Mouse (Mus musculus) lung, adult 2 months (tissue): Measurements from ENCODE around the gene Tap1. TPM values are rescaled to one million over a fixed set of nuclear protein-coding genes. Genes with fewer than 3 reads are reported as not detected.

Experiments used
- DNase-seq: peaks from one replicate; pipeline ENCODE4 v3.0.0; 2022
- H3K4me1 ChIP-seq: fragments of 200-500 bp; 2 replicates; pipeline ENCODE4 v1.6.1; 2011; ENCODE audit warnings: low read length; ENCODE audit not compliant: control insufficient read depth, insufficient read depth
- H3K4me3 ChIP-seq: fragments of 200-500 bp; replicated peaks from 2 replicates; pipeline ENCODE3; 2011; ENCODE audit warnings: low read depth, mild to moderate bottlenecking, control low read depth, low read length; ENCODE audit errors: extremely low read depth
- CTCF ChIP-seq: fragments of 200-500 bp; IDR thresholded peaks from 2 replicates; pipeline ENCODE4 v1.5.1; 2011; ENCODE audit warnings: mild to moderate bottlenecking, low read length, control low read depth; ENCODE audit not compliant: insufficient read depth
- POLR2A ChIP-seq: fragments of 200-500 bp; IDR thresholded peaks from 2 replicates; pipeline ENCODE4 v1.6.1; 2011; ENCODE audit warnings: low read depth, mild to moderate bottlenecking, control low read depth, low read length, borderline replicate concordance; ENCODE audit errors: extremely low read depth
- WGBS: fragments of 180-500 bp; shearing (Covaris S2); methylation state at CpG from one replicate; pipeline ENCODE4 v1.1.7; 2018; 5-methylcytosine and 5-hydroxymethylcytosine counted together
- polyA plus RNA-seq: library from polyadenylated mRNA; depleted of rRNA; stranded (reverse); fragments of >200 nt; gene quantifications from 2 replicates; pipeline ENCODE4 v1.2.3, GENCODE M21; 2012

Tap1 gene
- polyA plus RNA-seq, 1 experiment: 45.1 TPM

DNA sequence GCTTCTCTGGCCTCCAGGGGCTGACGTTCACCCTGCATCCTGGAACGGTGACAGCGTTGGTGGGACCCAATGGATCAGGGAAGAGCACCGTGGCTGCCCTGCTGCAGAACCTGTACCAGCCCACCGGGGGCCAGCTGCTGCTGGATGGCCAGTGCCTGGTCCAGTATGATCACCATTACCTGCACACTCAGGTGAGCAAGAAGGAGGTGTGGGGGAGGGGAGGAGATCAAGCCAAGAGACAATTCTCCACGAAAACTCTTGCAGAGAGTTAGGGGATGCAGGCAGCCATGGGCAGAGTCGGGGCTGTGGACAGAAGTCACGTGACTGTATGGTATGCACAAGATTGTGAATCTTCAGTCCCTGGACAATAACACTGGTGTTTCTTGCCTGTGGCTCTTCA is 6.1 kb downstream of the Tap1 start:
- DNase-seq: no peak
- Histone ChIP-seq H3K4me3 (no peak overlapping the region), H3K4me1 (peaks cover 5% of the 10 kb centered on the region; the same call in 1 of the 2 replicates)
- WGBS: 64% methylated on average over 8 of the region's 8 CpGs
- TF ChIP-seq CTCF (no peak), POLR2A (no peak)

DNA sequence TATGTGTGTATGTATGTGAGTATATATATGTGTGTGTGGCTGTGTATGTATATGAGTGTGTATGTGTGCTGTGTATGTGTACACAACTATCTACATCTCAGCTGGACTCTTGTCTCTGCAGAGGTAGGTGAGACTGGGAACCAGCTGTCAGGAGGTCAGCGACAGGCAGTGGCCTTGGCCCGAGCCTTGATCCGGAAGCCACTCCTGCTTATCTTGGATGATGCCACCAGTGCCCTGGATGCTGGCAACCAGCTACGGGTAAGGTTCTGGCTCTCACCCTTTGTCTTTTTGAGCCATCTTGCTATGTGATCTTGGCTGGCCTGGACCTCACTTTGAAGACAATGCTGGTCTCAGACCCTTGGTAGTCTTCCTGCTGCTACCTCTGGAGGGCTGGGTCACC is 7.4 kb downstream of the Tap1 start:
- DNase-seq: no peak
- Histone ChIP-seq H3K4me3 (no peak overlapping the region), H3K4me1 (peaks cover 3% of the 10 kb centered on the region)
- TF ChIP-seq CTCF (no peak), POLR2A (no peak)
- 83% methylated on average over 4 of the region's 4 CpGs for WGBS

DNA sequence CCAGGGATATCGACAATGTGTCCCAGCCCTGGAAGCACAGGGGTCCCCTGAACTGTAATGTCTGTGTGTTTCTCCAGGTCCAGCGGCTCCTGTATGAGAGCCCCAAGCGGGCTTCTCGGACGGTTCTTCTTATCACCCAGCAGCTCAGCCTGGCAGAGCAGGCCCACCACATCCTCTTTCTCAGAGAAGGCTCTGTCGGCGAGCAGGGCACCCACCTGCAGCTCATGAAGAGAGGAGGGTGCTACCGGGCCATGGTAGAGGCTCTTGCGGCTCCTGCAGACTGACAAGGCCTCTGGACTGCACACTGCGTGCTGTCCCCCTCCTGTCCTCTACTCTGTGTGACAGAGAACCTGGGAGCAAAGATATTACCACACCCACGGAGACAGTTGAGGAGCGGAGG is 9.1 kb downstream of the Tap1 start:
- Histone ChIP-seq H3K4me3 (no peak overlapping the region), H3K4me1 (peaks cover 3% of the 10 kb centered on the region)
- no peak for DNase-seq
- 70% methylated on average over 12 of the region's 12 CpGs for WGBS
- TF ChIP-seq POLR2A: no peak
- no peak for TF ChIP-seq CTCF

DNA sequence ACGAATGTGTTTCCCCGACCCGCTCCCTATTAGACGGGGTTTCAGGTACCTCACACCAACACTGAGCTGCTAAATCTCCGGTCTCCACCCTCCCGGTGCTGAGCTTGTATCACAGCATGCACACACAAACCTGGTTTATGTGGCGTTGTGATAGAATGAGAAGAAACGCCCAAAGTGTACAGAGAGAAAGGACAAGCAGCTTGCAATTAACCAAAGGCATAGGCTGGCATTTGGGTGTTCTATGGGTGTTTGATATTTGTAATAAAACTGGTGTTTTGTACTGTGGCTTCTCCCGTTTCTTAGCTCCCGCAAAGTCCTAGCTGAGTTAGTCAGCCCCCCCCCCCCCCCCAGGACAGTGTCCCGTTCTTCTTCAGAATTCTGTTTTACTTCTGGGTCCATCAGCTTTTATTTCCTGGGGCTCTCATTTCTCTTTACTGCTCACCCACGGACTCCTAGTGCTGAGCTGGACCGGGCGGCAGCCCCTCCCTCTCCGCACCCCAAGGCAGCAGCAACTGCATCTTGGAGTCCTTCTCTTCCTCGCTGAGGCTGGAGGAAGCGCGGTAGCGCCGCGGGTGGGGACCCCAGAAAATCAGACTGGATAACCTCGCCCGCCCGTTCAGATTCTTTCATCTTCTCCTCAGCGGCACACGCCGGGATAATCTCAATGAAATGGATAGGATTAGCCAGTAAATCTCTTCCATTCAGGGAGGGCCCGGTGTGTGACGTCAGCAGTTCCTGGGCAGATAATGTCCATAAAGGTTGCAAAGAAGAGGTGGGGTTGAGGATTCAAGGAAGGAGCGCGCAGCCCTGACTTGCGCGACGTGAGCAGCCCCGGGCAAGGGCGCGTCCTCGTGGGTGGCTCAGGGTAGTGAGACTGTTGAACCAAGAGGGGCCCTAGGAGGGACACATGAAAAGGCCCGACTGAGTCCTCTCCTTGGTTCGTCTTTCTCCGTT is 9.9 kb downstream of the Tap1 start, which contains the start of gene Psmb8:
Gene Psmb8 (plus strand): TSS at position 781 of the 954 bp plus-strand sequence.
- H3K4me3 ChIP-seq: peak within 1 kb of the TSS; percentile 90
- peak; percentile 64; the same call in 1 of the 2 replicates for TF ChIP-seq POLR2A
- no peak for TF ChIP-seq CTCF
- peak; percentile 91 for DNase-seq

DNA sequence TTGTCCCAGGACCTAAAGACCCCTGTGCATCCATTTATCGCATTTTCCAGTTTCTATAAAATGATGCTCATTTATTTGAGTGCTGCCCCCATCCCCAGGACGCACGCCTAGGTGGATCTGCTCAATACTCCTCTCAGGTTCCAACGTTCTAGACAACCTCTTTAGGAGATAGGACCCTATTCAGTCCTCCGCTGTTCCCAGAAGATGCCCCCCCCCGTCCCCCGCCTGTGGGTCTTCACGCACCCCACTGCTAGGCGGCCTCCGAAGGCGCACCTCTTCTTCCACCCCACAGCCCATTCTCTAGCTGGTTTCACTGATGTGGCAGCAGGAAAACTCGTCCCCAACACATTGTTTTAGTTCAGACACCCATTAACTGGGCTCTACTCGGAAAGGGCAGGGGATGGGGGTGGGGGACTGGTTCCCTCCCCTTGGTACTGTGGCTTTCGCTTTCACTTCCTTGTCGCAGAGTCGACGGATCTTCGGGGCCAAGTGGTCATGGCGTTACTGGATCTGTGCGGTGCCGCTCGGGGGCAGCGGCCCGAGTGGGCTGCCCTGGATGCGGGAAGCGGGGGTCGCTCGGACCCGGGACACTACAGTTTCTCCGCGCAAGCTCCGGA is 10.7 kb downstream of the Tap1 start:
- no peak for TF ChIP-seq CTCF
- peak; percentile 92; the same call in 1 of the 2 replicates for TF ChIP-seq POLR2A
- DNase-seq: peak; percentile 68
- Histone ChIP-seq H3K4me3 (peak overlapping the region; percentile 90), H3K4me1 (peaks cover 3% of the 10 kb centered on the region)
- WGBS: under 1% methylated on average over 32 of the region's 32 CpGs

More for the DNA sequence above, 9.9 kb downstream of the Tap1 start, which contains the start of gene Psmb8:
- WGBS: 14% methylated on average over 41 of the region's 41 CpGs
- peaks cover 3% of the 10 kb centered on the region for H3K4me1 ChIP-seq

DNA sequence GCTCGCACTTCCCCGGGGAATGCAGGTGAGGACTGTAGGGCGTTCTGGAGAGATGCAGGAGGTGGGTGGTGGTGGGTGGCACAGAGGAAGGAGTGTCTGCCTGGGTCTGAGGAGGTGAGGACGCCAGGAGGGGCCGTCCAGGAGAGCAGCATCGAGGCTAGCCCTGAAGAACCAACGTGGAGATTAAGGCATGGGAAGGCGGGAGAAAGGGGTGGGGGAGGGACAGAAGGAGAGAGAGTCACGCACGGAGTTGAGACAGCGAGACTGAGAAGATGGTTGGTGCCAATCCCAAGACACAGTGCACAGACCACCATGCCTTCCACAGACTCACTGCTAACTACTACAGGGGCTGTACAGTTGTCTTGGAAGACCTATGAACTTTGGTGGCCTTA is 11.2 kb downstream of the Tap1 start:
- DNase-seq: no peak
- WGBS: 8% methylated on average over 11 of the region's 11 CpGs
- peaks cover 3% of the 10 kb centered on the region for H3K4me1 ChIP-seq

DNA sequence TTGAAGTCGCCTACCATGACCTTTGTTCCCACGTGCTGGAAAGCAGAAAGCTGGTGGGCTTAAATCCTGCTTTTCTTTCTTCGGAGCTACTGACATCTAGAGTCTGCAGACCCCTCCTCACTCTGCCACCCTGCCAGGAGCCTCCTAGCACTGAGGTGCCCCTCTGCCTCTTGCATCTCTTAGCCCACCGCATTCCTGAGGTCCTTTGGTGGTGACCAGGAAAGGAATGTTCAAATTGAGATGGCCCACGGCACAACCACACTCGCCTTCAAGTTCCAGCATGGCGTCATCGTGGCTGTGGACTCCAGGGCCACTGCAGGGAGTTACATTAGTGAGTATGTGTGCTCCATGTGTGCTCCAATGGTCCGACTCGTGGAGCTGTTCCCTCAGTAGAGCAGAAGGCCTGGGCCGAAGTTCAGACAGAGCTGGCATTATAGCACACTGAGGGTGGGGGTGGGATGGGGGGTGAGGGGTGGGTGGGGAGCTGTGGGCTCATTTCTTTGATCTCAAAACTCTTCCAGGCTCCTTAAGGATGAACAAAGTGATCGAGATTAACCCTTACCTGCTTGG is 11.8 kb downstream of the Tap1 start:
- H3K4me3 ChIP-seq: peak overlapping the region; percentile 90
- TF ChIP-seq CTCF: no peak
- no peak for TF ChIP-seq POLR2A
- DNase-seq: no peak
- peaks cover 6% of the 10 kb centered on the region for H3K4me1 ChIP-seq
- WGBS: 64% methylated on average over 12 of the region's 12 CpGs

More for the DNA sequence above, 11.2 kb downstream of the Tap1 start:
- H3K4me3 ChIP-seq: peak overlapping the region; percentile 90
- TF ChIP-seq POLR2A (no peak), CTCF (no peak)

DNA sequence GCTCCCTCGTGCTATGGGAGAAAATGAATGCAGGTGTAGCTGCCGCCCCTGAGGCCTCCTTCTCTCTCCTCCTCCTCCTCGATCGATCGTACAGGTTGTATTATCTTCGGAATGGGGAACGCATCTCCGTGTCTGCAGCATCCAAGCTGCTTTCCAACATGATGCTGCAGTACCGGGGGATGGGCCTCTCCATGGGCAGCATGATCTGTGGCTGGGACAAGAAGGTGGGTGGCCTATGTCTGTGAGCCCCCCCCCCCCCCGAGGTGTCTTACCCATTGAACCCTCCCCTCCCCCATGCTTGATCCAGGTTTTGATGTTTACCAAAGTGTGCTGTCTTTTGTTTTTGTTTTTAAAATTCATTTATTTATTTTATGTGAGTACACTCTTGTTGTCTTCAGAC is 12.7 kb downstream of the Tap1 start:
- H3K4me1 ChIP-seq: peaks cover 6% of the 10 kb centered on the region
- 81% methylated on average over 10 of the region's 10 CpGs for WGBS
- no peak for DNase-seq
- H3K4me3 ChIP-seq: peak overlapping the region; percentile 12
- TF ChIP-seq CTCF (no peak), POLR2A (no peak)

DNA sequence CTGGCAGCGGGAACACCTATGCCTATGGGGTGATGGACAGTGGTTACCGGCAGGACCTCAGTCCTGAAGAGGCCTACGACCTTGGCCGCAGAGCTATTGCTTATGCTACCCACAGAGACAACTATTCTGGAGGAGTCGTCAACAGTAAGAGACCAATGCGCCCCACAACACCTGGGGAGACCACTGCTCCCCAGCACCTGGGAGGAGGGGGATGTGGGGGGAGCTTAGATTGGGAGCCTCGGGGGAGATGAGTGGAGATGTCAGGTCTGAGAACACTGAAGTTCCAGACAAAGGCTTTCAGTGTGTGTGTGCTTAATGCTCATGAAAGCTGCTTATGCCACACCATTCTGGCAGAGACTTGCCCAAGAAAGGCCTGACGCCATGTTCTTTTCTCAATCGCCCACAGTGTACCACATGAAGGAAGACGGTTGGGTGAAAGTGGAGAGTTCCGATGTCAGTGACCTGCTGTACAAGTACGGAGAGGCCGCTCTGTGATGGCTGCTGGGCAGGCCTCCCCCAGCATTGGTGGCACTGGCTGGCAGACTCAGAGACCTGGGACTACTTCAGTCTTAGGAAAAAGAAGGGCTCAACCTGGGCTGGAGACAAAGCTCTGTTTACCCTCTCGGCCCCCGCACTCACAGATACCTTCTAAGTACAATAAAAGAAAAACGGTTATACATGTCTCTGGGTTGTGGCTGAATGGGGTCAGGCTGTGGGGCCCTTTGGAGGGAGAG is 13.6 kb downstream of the Tap1 start:
- Histone ChIP-seq H3K4me1 (peaks cover 10% of the 10 kb centered on the region), H3K4me3 (no peak overlapping the region)
- TF ChIP-seq POLR2A (no peak), CTCF (no peak)
- 85% methylated on average over 16 of the region's 16 CpGs for WGBS
- DNase-seq: no peak
